Mouse (Mus musculus) intestine, embryonic 16.5 days (tissue): Measurements from ENCODE around the gene 4833439L19Rik. TPM values are rescaled to one million over a fixed set of nuclear protein-coding genes. Genes with fewer than 3 reads are reported as not detected.

Experiments used
- ATAC-seq: fragments of 200-750 bp; cut with Nextera tagmentation; 2 replicates; pipeline ENCODE4 v1.8.0; 2017; ENCODE audit warnings: moderate TSS enrichment, moderate library complexity
- H3K27ac ChIP-seq: fragments of 300-500 bp; sonication (generic); 2 replicates; pipeline ENCODE4 v1.5.1; 2014; ENCODE audit warnings: mild to moderate bottlenecking, low read length
- H3K27me3 ChIP-seq: fragments of 300-500 bp; sonication (generic); replicated peaks from 2 replicates; pipeline ENCODE4 v1.6.1; 2014; ENCODE audit warnings: low read length, control low read depth, mixed read lengths; ENCODE audit not compliant: control insufficient read depth, insufficient read depth
- H3K36me3 ChIP-seq: fragments of 300-500 bp; sonication (generic); 2 replicates; pipeline ENCODE4 v1.6.1; 2014; ENCODE audit warnings: low read length, control low read depth; ENCODE audit not compliant: control insufficient read depth, insufficient read depth
- H3K4me1 ChIP-seq: fragments of 300-500 bp; sonication (generic); 2 replicates; pipeline ENCODE4 v1.6.1; 2014; ENCODE audit warnings: low read length, control low read depth, mixed read lengths; ENCODE audit not compliant: control insufficient read depth, insufficient read depth
- H3K4me2 ChIP-seq: fragments of 300-500 bp; sonication (generic); 2 replicates; pipeline ENCODE4 v1.6.1; 2014; ENCODE audit warnings: low read depth, low read length, control low read depth
- H3K4me3 ChIP-seq: fragments of 300-500 bp; sonication (generic); 2 replicates; pipeline ENCODE4 v1.5.1; 2014; ENCODE audit warnings: mild to moderate bottlenecking, low read length
- H3K9ac ChIP-seq: fragments of 300-500 bp; sonication (generic); 2 replicates; pipeline ENCODE4 v1.6.1; 2014; ENCODE audit warnings: low read depth, low read length
- H3K9me3 ChIP-seq: fragments of 300-500 bp; sonication (generic); 2 replicates; pipeline ENCODE4 v1.6.1; 2016; ENCODE audit warnings: low read length, control low read depth; ENCODE audit not compliant: control insufficient read depth
- WGBS: fragments of 180-500 bp; shearing (Covaris S2); extraction: QIAGEN DNeasy Blood & Tissue Kit; methylation state at CpG from one replicate; pipeline ENCODE4 v1.1.7; 2014; 5-methylcytosine and 5-hydroxymethylcytosine counted together
- polyA plus RNA-seq: library from polyadenylated mRNA; unstranded; fragments of >200 nt; fragmentation: Nextera tagmentation; extraction: Ambion mirVana; gene quantifications from 2 replicates; pipeline ENCODE4 v1.2.1, GENCODE M21; 2015

The 4833439L19Rik gene
- polyA plus RNA-seq, 1 experiment from 2014 or later = 126 TPM

DNA sequence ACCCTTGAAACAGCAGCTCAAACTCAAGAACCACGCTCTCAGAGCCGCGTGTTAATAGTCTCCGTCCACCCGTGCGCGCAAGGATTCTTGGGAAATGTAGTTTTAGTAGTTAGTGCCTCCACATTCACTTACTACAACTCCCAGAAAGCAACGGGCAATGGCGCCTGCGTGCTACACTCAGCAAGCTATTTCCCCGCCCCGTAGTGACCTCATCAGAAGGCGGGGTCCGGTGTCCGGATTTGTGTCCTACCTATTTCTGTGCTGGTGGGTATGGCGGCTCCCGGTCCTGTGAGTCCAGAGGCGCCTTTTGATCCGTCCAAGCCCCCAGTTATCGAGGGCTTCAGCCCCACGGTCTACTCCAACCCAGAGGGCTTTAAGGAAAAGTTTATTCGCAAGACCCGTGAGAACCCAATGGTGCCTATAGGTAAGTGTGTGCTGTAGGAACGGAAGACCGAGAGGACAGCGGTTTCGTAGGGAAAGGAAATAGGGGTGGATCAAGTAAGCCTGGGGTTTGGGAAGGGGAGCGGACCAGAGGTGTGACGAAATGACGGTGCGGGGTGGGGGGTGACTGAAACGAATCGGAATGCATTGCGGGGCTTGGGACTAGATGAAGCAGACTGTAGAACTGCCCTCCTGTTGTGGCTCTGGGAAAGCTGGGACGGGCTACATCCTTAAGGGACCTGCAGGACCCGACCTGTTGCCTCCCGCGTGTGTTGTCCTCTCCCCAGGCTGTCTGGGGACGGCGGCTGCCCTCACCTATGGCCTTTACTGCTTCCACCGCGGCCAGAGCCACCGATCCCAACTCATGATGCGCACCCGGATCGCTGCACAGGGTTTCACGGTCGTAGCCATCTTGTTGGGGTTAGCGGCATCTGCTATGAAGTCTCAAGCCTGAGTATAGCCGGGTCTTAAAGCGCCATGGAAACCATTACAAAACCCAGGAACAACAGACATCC, 25.0 kb upstream of the 4833439L19Rik start, which contains the start of the genes Nop16 and Higd2a:
TSS of gene Nop16 (minus strand) at position 95 of the 956 bp plus-strand sequence.
TSS of gene Higd2a (plus strand) at position 212 of the 956 bp plus-strand sequence.
- H3K27ac ChIP-seq = peak within 1 kb of the TSS; percentile 83
- H3K27me3 ChIP-seq = no peaks in the 10 kb centered on the region
- H3K9ac ChIP-seq = peak within 1 kb of the TSS; percentile 93
- ATAC-seq = peak; percentile 98
- H3K4me1 ChIP-seq = peaks cover 14% of the 10 kb centered on the region
- peak within 1 kb of the TSS; percentile 93 for H3K4me3 ChIP-seq
- no peaks in the 10 kb centered on the region for H3K9me3 ChIP-seq
- peaks cover 4% of the 10 kb centered on the region; the same call in 1 of the 2 replicates for H3K36me3 ChIP-seq
- WGBS = under 1% methylated on average over 51 of the region's 51 CpGs
- H3K4me2 ChIP-seq = peak within 1 kb of the TSS; percentile 68

- H3K4me2 ChIP-seq = peak overlapping the region; percentile 59
- H3K27ac ChIP-seq = no peak overlapping the region
- H3K4me3 ChIP-seq = peak overlapping the region; percentile 93
- H3K9me3 ChIP-seq = no peaks in the 10 kb centered on the region
- peaks cover 14% of the 10 kb centered on the region for H3K4me1 ChIP-seq
- peak overlapping the region; percentile 77 for H3K9ac ChIP-seq
- H3K36me3 ChIP-seq = peaks cover 6% of the 10 kb centered on the region; the same call in 1 of the 2 replicates
- under 1% methylated on average over 24 of the region's 24 CpGs for WGBS
- ATAC-seq = peak; percentile 23
- H3K27me3 ChIP-seq = no peaks in the 10 kb centered on the region
Measured at GRCm38 (mm10) chr13:54589414-54589995, 24.3 kb upstream of the 4833439L19Rik start.

- no peak overlapping the region for H3K9ac ChIP-seq
- whole genome bisulfite sequencing = 91% methylated on average over 11 of the region's 11 CpGs
- peaks cover 4% of the 10 kb centered on the region; the same call in 1 of the 2 replicates for H3K4me1 ChIP-seq
- no peak overlapping the region for H3K27ac ChIP-seq
- H3K9me3 ChIP-seq = no peaks in the 10 kb centered on the region
- H3K27me3 ChIP-seq = no peaks in the 10 kb centered on the region
- no peak overlapping the region for H3K4me3 ChIP-seq
- peaks cover 16% of the 10 kb centered on the region for H3K36me3 ChIP-seq
- ATAC-seq = no peak
- H3K4me2 ChIP-seq = no peak overlapping the region
Measured at GRCm38 (mm10) chr13:54585831-54586230, 20.6 kb upstream of the 4833439L19Rik start.

DNA sequence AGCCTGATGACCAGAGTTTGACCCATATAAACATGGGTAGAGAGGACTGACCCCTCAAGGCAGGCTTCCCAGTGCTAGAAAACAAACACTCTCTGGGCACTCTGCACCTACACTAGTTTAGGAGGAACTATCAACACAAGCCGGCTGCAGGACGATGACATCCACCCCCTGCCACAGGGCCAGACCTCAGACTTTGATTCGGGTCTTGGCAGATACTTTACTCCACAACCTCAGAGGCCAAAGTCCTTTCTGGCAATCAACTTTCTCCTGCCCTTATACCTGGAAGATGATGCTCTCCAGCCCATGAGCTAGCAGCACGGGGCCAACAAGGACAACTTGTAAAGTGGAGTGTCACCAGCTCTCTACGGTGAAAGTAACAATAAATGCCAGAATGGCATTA, 17.6 kb upstream of the 4833439L19Rik start:
- peak; percentile 29; the same call in 1 of the 2 replicates for ATAC-seq
- no peak overlapping the region for H3K4me2 ChIP-seq
- H3K4me3 ChIP-seq = no peak overlapping the region
- H3K36me3 ChIP-seq = peaks cover 20% of the 10 kb centered on the region
- H3K27ac ChIP-seq = no peak overlapping the region; the same call in 1 of the 2 replicates
- H3K9ac ChIP-seq = no peak overlapping the region
- H3K4me1 ChIP-seq = no peaks in the 10 kb centered on the region; the same call in 1 of the 2 replicates
- no peaks in the 10 kb centered on the region for H3K27me3 ChIP-seq
- WGBS = 67% methylated on average over 5 of the region's 5 CpGs
- no peaks in the 10 kb centered on the region for H3K9me3 ChIP-seq

DNA sequence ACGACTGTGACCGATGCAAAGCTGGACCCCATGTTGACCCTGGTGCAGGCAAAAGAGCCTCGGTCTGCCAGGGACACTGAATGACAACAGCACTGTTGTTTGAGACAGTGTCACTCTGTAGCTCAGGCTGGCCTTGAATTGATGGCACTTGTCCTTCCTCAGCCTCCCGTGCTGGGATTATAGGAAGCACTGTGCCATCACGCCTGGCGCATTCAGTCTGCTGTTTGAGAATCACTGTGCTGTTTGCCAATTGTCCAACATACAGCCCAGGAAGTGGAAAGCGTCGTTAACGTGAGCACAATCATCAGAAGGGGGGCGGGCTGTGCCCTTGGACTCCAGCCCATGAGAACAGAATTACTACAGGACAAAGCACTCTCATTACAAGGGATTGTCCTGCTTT, 16.9 kb upstream of the 4833439L19Rik start:
- H3K27ac ChIP-seq = no peak overlapping the region
- 67% methylated on average over 10 of the region's 10 CpGs for WGBS
- peak; percentile 21; the same call in 1 of the 2 replicates for ATAC-seq

GRCm38 (mm10) chr13:54581385-54581784, 16.1 kb upstream of the 4833439L19Rik start:
- Histone ChIP-seq H3K27ac (no peak overlapping the region), H3K36me3 (peaks cover 17% of the 10 kb centered on the region), H3K4me1 (no peaks in the 10 kb centered on the region; the same call in 1 of the 2 replicates), H3K27me3 (no peaks in the 10 kb centered on the region), H3K9ac (no peak overlapping the region), H3K4me2 (no peak overlapping the region), H3K9me3 (no peaks in the 10 kb centered on the region), H3K4me3 (no peak overlapping the region)
- no peak for ATAC-seq
- 65% methylated on average over 2 of the region's 2 CpGs for WGBS

More for the DNA sequence above, 16.9 kb upstream of the 4833439L19Rik start:
- Histone ChIP-seq H3K27me3 (no peaks in the 10 kb centered on the region), H3K4me1 (no peaks in the 10 kb centered on the region; the same call in 1 of the 2 replicates), H3K9ac (no peak overlapping the region), H3K9me3 (no peaks in the 10 kb centered on the region), H3K4me3 (no peak overlapping the region), H3K4me2 (no peak overlapping the region), H3K36me3 (peaks cover 20% of the 10 kb centered on the region)

DNA sequence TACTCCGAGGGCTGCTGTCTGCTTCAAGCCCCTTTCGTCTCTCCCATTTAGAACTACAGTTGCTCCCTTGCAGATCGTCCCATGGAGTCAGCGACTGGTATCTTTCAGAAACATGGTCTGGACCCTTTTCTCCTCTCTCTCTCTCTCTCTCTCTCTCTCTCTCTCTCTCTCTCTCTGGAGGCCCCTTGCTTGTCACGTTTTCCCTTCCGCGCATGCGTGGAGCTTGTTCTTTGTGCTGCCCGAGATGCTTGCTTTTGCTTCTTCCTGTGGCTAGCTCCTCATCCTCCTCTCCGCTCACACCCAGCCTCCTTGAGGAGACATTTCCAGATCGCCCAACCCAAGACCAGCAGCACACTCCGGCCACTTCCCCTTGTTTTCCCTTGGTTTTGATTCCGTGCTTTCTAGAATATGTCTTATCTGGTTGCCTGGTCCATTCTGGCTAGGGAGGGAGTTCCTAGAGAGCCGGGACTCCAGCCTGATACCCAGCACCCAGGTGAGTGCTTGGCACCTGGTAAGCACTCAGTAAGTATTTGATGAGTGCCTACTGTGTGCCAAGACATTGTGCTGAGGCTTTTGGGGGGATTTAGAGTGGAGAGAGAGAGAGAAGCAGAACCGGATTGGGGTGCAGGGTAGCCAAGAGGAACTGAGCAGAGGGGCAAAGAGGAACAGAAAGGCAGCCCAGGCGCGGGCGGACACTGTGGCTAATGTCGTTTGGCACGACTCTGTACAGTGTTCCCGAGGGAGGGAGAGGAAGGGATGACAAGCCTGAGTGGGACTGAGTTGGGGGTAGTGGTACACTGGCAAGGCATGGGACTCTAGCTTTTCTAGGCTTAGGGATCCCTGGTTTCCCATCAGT, 12.6 kb upstream of the 4833439L19Rik start:
- WGBS = 80% methylated on average over 21 of the region's 21 CpGs

DNA sequence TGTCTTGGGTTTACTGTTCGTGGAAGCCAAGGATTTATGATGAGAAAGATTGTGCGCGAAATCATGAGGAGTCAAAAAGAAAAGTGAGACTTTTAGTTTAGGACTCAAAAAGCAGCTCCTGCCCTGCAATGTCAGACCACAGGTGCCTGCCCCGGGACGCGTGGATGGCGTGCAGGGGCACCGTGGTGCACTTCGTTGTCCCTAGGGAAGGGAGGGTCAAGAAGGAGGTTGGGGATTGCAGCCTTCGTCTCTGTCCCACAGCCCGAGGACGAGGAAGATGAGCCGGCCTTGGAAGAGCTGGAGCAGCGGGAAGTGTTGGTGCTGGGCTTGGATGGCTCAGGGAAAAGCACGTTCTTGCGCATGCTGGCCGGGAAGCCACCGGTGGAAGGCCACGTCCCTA, 10.3 kb upstream of the 4833439L19Rik start:
- Histone ChIP-seq H3K27me3 (no peaks in the 10 kb centered on the region), H3K9ac (peak overlapping the region; percentile 97), H3K4me1 (peaks cover 12% of the 10 kb centered on the region), H3K27ac (peak overlapping the region; percentile 90), H3K4me2 (peak overlapping the region; percentile 90), H3K36me3 (peaks cover under 1% of the 10 kb centered on the region; the same call in 1 of the 2 replicates), H3K9me3 (no peaks in the 10 kb centered on the region), H3K4me3 (peak overlapping the region; percentile 98)
- ATAC-seq = peak; percentile 32
- 2% methylated on average over 19 of the region's 19 CpGs for WGBS

More for the DNA sequence above, 12.6 kb upstream of the 4833439L19Rik start:
- no peak for ATAC-seq
- peaks cover 12% of the 10 kb centered on the region for H3K4me1 ChIP-seq
- no peaks in the 10 kb centered on the region for H3K9me3 ChIP-seq
- no peak overlapping the region for H3K27ac ChIP-seq
- H3K4me3 ChIP-seq = no peak overlapping the region
- peaks cover 7% of the 10 kb centered on the region for H3K36me3 ChIP-seq
- H3K9ac ChIP-seq = no peak overlapping the region
- H3K4me2 ChIP-seq = no peak overlapping the region
- H3K27me3 ChIP-seq = no peaks in the 10 kb centered on the region
